Mouse (Mus musculus) liver, adult 2 months (tissue): ENCODE results near the gene Ldhc.
"Not testable (repeated sequence)": the region's sequence is repeated elsewhere in the genome, so short reads cannot be mapped to it uniquely, and the experiment has no call there.

ENCODE experiments used
- CTCF ChIP-seq: fragments of 200-500 bp; IDR thresholded peaks from 2 replicates; pipeline ENCODE4 v1.5.1; 2011; ENCODE audit warnings: low read depth, low read length, control low read depth
- POLR2A ChIP-seq: fragments of 200-500 bp; IDR thresholded peaks from 2 replicates; pipeline ENCODE4 v1.6.1; 2011; ENCODE audit warnings: low read length, control low read depth; ENCODE audit not compliant: insufficient read depth; ENCODE audit errors: extremely low read depth

- not testable (repeated sequence) for TF ChIP-seq CTCF, POLR2A
These were observed 39.9 kb upstream of the Ldhc start for GRCm38 (mm10) chr7:46820876-46821632.
